Mouse (Mus musculus) spleen, adult 2 months (tissue): ENCODE results near the gene Oxnad1.

Source experiments
- CTCF ChIP-seq: fragments of 200-500 bp; IDR thresholded peaks from 2 replicates; pipeline ENCODE4 v1.5.1; 2011; ENCODE audit warnings: mild to moderate bottlenecking, inconsistent platforms; ENCODE audit not compliant: insufficient read depth, insufficient read length, insufficient replicate concordance; ENCODE audit errors: extremely low read depth
- POLR2A ChIP-seq: fragments of 200-500 bp; IDR thresholded peaks from 2 replicates; pipeline ENCODE4 v1.6.1; 2011; ENCODE audit warnings: low read depth, low read length, inconsistent platforms

- TF ChIP-seq CTCF: no peak
- no peak for TF ChIP-seq POLR2A
Measured at GRCm38 (mm10) chr14:32056675-32057074, 28.5 kb upstream of the Oxnad1 start.
